Mouse (Mus musculus) testis, adult 2 months (tissue): ENCODE measurements at regions not wholly inside any gene's neighbourhood (a gene's known extent, or its start where the extent isn't known, plus 50 kb on each side); places are given as distances from the start of the nearest gene placed in this dataset.

ENCODE experiments used
- CTCF ChIP-seq: fragments of 200-500 bp; IDR thresholded peaks from 2 replicates; pipeline ENCODE4 v1.5.1; 2012; ENCODE audit warnings: low read depth, mild to moderate bottlenecking, inconsistent platforms, low read length, moderate library complexity; ENCODE audit not compliant: control insufficient read depth, insufficient read depth, insufficient replicate concordance
- POLR2A ChIP-seq: fragments of 200-500 bp; IDR thresholded peaks from 2 replicates; pipeline ENCODE4 v1.6.1; 2012; ENCODE audit warnings: low read depth, mild to moderate bottlenecking, inconsistent platforms, low read length, moderate library complexity; ENCODE audit not compliant: control insufficient read depth

DNA sequence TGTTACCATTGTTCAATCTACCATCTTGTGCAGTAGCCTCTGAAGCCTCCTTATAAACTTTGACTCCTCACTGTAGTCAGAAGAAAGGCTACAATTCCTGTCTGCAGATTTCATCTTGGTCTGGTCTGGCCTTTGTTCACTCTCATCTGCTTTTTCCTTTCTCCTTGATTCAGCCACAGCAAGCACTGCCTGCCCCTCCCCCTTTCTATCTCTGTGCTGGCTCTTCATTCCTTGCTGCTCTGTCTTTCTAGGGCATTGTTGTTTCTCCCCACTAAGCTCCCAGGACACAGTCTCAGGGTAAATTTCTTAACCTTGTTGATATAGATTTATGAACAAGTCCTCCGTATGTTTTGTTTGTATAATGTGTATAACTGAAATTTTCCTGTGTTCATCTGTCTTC, 62.3 kb upstream of the Gprin3 start:
- TF ChIP-seq CTCF (no peak), POLR2A (no peak)
